Mouse (Mus musculus): ENCODE measurements at regions not wholly inside any gene's neighbourhood (a gene's known extent, or its start where the extent isn't known, plus 50 kb on each side); places are given as distances from the start of the nearest gene placed in this dataset.

DNA sequence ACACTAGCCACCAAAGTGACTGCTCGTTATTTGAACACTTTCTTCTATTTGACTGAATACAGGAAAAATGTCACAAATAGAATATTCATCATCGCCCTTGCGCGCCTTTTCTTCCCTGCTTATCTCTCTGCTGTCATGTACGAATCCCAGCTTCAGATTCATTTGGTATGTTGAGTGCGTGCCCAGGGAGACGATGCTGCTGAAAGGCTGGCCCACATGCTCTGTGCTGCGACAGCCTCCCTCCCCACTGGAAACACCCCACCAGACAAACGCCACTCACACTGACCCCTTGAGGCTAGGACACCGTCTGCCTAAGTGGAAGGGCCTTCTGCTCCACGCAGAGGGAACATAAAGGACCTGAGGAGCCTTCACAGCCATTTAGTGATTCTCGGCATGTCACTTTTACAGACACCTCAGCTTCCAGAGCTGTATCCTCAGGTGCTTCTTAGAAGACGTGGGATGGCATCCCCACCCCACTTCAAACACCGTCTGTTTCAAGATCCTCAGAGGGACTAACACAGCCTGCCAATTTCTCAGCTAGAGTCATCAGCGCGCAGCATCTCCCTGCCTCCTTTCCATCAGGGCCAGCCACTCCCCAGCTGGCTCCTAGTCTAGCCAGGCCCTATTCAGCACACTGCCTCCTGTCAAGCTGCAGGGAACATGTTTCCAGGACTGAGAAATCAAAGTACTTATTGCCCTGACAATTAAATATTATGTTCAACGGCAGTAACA, 396.6 kb downstream of the Bcor start:
- DNase-seq (ENCODE audit: extremely low spot score, low read depth, low spot score): no peak

DNA sequence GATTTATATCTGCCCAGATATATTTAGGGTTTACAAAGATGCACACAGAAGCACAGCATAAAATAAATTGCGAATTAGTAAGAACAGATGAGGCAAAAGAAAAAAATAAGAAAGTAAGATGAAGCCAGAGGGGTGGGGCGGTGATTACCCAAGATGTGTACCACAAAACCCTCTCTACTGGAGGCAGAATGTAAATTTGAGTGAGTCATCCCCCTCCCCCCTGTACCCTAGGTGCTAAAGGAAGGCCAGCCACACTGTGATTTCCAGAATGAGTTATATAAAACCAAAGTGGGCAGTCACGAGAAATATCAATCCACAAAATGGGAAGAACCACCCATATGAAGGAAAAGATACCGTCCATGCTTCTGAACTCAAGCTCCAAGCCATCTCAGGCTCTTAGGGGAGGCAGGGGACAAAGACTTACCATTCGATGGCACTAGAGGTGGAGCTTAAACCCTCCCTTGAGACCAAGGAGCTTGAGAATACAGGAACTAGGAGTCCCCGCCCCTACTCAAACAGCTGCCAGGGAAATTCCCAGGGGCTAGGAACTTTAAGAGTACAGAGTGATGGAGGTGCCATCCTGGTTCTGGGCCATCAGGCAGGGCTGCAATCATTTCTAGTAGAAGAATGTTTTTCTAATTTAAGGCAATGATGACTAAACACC, 383.8 kb downstream of the Bcor start:
- DNase-seq (ENCODE audit: extremely low spot score, low read depth, low spot score): no peak

DNA sequence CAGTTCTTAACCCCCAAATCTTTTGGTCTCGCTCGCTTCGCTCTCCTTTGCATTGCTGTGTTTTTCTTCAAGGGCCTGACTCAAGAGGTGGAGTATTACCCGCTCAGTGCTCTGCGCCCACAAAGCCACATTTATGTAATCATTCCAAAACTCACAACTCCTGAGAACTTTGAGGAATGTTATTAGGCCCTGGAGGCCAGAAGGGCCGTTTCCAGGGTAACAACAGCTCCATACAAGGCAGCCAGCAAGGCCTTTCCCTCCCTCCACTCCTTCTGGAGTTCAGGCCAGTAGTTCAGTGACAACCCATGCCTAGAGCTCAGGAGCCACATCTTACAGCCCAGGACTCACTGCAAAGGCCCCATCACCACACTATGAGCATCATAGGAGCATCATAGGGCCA, 365.1 kb downstream of the Bcor start:
- no peak for DNase-seq (ENCODE audit: extremely low spot score, low read depth, low spot score)

DNA sequence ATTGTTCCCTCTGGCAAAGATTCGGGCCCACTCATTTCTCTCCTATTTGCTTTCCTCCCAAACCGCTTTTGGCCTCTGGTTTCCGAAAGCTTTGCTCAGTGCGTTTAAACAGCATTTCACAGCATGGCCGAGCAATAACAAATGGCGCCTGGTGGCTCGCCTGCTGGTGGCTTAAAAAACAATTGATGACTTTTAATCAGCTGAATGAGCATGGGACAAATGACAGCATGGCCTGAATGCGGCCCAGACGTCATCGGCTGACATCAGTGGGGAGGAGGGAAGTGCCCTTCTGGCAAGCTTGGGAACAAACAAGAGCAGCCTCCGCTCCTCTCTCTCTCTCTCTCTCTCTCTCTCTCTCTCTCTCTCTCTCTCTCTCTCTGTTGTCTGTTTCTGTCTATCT, 362.3 kb downstream of the Bcor start:
- no peak for DNase-seq (ENCODE audit: extremely low spot score, low read depth, low spot score)

DNA sequence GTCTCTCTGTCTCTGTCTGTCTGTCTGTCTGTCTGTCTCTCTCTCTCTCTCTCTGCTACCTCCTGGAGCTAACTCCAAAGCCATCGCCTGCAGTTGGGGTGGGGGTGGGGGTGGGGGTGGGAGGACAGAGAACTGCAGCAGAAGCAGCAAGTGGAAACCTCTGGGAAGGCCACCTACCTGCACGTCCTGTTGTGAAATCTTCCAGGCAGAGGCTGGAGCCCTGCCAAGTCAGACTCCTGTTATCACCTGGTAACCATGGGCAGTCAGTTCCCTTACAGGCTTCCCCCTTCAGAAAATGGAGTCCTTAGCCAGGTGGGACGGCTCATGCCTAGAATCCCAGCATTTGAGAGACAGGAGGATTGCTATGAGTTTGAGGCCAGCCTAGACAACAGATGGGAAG, 361.8 kb downstream of the Bcor start:
- DNase-seq (ENCODE audit: extremely low spot score, low read depth, low spot score): no peak

DNA sequence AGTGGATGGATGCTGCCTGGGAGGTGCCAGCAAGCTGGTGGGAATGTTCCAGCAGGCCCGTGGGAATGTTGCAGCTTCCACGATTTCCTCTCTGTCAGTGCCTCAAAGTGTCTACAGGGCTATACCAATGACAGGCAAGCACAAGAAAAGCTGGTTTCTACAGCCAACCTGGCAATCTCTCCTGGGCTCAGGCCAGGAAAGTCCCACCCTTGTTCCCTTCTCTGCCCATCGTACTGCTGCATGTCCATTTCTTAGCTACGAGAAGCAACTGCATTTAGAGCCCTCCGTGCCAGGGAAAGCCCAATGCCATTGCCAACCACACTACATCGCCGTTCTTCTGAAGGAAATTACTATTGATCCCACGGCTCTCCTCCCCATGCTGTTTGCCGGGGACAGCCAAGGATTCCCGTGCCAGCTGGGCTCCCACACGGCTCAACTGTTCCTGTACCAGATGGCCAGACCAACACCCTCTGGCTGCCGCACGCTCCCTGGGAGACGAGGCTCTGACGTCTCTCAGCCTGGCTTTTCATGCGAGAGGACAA, 359.7 kb downstream of the Bcor start:
- DNase-seq (ENCODE audit: extremely low spot score, low read depth, low spot score): no peak

DNA sequence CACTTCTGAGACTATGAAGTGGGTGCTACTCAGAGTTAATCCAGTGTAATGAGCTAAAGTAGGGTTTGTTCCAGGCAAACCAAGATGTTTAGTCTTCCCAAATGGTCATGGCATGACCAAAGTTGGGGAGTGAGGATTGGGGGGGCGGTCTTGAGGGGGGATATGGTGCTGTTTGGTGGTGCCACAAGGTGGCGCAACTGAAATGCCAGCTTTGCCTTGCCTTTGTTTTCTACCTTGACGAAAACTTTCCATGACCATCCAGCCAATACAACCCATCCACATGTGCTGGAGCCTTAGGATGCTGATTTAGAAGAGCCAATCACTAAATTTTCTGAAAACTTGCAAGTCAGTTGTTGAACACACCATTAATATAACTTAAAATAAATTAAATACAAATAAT, 358.9 kb downstream of the Bcor start:
- no peak for DNase-seq (ENCODE audit: extremely low spot score, low read depth, low spot score)

DNA sequence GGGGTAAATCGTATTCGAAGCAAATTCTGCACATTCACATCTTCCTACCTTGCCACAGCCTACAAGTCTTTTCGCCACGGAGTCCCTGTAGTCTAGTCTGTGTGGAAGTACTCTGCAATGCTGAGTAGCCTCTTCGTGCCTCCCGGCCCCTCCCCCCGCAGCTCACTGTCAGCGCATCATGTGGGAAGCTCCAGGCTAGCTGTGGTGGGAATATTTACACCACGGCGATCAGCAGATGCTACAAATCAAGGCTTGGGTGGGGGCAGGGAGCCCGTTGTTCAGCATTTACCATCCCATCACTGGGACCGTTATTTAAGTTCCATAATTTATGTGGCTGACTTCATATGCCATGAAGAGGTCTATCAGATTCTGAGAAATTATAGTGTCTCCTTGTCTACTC, 358.5 kb downstream of the Bcor start:
- no peak for DNase-seq (ENCODE audit: extremely low spot score, low read depth, low spot score)

DNA sequence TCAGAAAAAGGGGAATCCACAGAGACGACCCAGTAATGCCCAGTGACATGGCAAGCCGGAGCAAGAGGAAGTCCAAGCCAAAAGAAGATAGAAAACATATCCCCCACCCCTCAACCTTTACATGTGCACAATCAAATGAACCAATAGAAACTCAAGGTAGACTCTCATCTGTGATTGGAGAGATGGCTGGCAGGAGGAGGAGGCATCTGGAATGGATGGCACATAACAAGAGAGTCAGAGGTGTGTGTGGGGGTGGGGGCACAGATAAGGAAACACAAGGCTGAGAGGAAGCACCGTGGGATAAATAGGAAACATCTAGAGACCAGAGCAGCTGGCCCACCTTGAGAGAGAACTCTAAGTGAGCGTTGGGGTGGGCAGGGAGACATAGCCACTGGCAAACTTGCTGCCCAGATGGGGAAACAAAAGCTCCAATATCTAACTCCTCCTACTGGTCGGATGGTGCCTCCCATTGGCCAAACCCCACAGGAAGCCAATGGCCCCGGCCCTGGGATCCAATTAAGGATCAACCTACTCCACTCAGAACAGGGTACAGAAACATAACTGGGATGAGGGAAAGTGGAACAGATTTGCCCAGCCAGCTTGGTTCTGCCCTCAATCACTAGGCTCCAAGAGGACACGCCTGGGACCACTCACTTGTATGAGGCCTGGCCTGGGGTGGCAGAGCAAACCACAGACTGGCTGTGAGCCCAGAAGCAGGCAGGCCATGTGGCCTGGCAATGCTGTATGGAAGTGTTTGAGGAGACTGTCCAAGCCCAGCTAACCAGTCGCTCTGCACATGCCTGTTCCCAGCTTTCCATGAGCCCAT, 357.9 kb downstream of the Bcor start:
- DNase-seq (ENCODE audit: extremely low spot score, low read depth, low spot score): no peak

DNA sequence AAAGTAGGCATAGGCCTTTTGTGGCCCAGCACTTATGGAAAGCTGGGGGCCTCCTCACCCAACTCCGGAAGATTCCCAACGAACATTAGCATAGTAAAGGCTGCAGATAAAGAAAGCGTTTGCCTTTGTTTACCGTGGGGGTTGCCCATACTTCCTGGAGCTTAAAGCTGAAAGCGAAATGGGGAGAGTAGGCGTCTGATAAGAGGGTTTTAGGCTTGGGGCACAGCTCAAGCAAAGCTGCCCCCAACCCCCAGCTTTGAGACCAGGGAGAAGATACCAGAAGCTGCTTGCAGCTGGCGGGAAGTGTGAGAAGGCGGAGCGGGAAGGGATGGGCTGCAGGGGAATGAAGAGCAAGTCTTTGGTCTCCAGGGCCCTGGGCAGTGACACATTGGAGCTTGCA, 356.9 kb downstream of the Bcor start:
- DNase-seq (ENCODE audit: extremely low spot score, low read depth, low spot score): no peak

DNA sequence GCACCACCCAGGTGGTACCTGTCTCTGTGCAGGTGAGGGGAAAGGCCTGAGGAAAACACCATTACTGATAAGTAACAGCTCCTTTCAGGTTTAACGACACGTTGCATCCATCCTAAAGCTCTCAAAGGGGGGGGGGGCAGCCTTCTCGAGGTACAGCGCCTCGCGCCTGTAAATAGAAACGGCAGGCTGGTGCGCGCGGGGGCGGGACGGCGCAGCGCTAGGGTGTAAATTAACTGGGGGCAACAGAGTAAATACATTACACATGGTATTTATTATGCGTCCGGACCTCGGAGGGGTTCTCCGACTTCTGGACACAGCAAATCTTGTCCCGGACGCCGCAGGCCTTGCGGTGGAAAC, 353.3 kb downstream of the Bcor start:
- DNase-seq (ENCODE audit: extremely low spot score, low read depth, low spot score): no peak

DNA sequence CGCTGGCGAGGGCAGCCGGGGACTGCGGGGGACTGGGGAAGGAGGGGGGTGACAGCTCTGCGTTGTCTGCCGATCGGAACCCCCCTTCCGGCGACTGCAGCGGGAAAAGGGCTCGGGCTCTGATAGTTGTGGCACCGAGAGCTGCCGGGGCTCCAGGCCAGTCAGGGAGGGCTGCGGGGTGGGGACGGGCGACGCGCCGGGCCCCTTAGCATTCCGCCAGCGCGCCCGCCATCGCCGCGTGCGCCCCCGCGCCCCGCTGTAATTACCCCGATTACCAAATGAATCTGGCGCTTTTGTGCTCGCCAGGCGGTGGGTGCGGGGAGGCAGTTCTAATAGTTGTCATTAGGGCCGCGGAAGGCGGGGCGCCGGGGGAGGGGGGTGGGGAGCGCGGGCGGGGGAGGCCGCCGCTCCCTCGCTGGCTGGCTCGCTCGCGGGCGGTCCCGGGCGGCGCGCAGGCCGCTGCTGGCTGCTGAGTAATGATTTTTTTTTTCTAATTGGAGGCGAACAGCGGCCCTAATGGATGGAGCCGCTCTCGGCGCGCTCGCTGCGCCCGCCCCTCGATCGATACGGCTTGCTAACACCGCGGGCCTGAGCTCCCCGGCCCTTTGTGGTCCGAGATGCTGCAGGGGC, 352.8 kb downstream of the Bcor start:
- no peak for DNase-seq (ENCODE audit: extremely low spot score, low read depth, low spot score)

DNA sequence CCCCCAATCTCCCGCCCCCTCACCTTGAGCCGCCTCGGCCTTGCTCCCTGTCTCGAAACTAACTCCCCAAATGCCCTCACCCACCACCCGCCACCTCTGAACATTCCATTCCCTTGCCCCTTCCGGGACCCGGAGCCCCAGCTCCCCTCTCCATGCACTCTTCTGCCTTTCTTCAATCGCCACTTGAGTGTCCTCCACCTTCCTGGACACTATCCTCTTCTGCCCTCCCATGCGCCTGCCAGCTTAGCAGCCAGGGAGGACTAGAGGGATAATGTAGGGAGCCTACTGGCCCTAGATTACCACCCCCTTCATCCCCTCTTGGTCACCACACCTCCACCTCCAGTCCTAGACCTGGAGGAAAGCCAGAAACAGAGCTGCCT, 352.3 kb downstream of the Bcor start:
- DNase-seq (ENCODE audit: extremely low spot score, low read depth, low spot score): no peak

DNA sequence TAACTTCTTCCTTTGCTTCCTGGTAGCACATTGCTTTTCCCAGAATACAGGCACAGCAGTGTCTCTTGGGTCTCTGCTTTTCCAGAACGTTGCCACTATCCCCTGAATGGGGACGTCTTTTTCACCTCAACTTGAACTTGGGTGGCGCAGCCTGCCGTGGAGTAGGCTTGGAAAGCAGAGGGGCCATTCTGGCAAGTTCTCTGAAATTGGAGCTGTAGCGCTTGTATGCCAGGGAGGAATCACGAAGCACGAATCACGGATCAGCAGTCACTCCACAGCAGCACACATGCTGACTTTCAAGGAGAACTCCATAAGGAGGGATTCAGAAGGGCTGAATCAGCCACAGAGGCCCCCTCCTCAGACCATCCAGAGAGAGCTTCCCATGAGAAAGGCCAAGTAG, 351.2 kb downstream of the Bcor start:
- DNase-seq (ENCODE audit: extremely low spot score, low read depth, low spot score): no peak

DNA sequence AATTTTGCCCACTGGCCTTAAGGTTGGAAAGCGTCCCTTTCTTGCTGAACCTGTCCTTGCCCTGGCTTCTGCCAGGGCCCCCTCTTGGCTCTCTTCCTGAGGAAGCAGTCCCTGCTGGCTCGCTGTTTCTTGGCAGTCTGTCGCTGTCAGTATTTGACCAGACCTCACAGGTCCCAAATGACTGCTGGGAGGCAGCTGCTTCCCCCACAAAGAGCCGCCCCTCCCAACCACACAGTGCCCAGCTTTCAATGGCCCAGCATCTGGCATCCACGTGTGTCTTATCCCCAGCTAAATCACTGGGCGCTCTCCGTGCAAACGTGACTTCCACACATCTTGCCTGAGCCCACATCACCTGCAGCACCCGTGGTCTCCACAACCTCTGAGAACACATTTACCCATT, 345.3 kb downstream of the Bcor start:
- DNase-seq (ENCODE audit: extremely low spot score, low read depth, low spot score): no peak

DNA sequence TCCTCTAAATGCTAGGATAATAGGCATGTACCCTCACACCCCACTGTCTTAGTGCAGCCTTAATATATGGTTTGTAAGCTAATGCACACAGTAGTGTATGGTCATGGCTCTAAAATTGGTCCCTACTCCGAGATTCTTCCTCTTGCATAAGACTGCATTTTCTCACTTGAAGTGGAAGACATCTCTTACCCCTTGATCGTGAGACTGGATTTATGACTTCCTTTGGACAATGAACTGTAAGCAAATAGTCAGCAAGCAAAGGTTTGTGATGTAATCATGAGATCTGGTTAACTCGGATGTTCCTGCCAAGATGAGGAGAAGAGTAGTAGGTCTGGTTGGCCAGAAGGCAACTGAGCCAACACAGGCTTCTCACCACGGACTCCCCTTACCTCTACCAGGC, 344.3 kb downstream of the Bcor start:
- DNase-seq (ENCODE audit: extremely low spot score, low read depth, low spot score): no peak

DNA sequence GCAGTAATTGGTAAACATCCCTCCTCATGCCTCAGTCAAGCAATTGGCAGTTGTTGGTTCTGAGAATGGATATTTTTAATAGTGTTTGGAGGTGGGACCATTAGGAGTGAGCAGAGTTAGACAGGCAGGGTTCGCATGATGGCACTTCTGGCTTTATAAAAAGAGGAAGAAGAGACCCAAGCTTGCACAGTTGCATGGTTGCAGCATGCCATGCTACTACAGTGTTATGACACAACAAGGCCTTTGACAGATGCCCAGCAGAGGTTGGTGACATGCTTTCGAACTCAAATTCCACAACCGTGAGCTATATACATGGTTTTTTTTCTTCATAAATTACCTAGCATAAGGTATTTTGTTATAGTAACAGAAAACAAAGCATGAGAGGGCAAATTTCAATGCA, 341.5 kb downstream of the Bcor start:
- DNase-seq (ENCODE audit: extremely low spot score, low read depth, low spot score): no peak

DNA sequence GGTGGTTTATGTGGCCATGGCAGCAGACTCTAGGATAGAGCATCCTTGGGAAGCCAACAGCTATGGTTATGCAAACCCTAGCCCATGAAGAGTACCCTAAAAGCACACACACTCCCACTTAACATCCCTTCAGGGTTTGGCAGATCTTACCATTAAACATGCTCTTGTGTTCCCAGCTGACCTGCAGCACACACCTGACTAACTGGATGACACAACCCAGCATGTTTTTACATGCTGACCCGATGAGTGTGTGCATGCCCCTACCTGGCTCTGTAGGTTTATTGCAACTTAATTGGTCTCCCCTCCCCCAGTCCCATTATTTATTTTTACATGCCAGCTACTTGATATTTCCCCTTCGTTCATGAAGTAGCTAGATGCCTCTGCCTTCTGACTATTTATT, 339.0 kb downstream of the Bcor start:
- DNase-seq (ENCODE audit: extremely low spot score, low read depth, low spot score): no peak

DNA sequence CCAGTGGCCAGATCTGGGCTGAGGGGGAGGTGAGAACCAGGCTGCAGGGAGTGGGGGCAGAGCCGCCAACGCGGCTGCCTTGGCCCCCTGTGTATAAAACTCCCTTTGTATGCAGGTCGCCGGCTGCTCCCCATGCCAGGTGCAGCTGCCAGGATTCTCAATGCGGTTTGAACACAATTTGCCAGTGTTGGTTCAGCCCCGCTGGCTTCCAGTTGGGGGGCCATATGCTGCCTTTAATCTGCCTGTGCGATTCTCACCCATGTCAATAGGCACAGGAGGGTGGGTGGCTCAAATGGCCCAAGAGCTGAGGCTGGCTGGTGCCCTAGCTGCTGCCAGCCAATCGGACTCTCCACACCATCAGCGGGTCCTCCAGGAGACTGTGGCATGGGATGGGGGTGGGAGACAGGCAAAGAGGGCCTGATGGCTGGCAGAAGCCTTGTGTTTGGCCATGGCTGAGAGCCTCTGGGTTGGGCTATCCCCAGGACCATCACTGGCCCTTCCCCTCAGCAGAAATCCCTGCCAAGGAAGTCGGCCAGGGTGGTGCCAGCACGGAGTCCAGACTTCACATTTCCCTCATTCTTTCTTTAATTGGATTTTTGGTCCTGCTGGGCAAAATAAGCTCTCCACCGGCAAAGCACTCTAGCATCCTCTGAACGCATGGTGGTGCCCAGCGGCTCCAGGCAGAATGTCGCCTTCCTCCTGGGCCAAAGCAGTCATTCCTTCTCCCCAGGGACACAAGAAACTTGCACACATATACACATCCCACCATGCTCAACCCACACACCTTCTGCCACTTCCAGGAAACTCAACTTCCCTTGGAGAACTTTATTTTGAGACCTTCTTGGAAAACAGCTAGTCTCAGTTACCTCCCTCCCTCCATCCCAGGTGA, 338.0 kb downstream of the Bcor start:
- no peak for DNase-seq (ENCODE audit: extremely low spot score, low read depth, low spot score)

DNA sequence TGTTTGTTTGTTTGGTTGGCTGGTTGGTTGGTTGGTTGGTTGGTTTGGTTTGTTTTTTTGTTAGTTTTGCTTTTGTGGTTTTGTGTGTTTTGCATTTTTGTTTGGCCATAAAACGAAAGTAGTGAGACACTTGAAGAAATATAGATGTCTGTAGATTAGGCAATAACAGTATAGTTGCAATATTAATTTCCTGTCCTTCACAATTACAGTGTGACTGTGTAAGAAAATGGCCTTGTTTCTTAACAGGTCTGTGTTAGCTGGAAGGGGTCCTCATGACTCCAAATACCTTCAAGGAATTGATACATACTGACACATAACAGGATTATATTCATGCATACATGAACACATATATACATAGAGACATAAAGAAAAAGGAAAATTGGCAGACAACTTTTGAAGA, 334.2 kb downstream of the Bcor start:
- DNase-seq (ENCODE audit: extremely low spot score, low read depth, low spot score): no peak
